Mouse (Mus musculus) lung, postnatal 0 days (tissue): ENCODE measurements around the gene Tmem150c.

ENCODE experiments used
- CTCF ChIP-seq: IDR thresholded peaks from 2 replicates; pipeline ENCODE4 v1.5.1; 2016; ENCODE audit warnings: antibody characterized with exemption, mild to moderate bottlenecking
- EP300 ChIP-seq: IDR thresholded peaks from 2 replicates; pipeline ENCODE4 v1.6.1; 2016; ENCODE audit warnings: antibody characterized with exemption, mild to moderate bottlenecking, control low read depth

DNA sequence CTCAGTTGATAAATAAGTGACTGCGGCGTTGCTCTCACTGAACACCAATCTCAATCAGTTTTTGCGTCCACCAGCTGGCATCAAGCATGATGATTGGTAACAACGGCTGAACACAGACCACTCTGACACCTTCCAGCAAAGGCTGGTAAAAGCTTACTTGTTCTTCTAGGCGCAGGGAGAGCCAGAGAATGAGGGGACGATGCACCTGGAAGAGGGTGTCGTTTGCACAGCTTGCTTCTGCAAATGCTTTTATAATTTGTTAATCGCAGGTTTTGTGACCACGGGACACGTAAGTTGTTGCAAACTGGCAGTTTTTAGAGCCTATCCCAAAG is 68.4 kb downstream of the Tmem150c start:
- TF ChIP-seq CTCF (no peak), EP300 (no peak)
